Mouse (Mus musculus) C2C12 (cell line): ENCODE results near the gene Sel1l3.

Experiments
- CTCF ChIP-seq: IDR thresholded peaks from one replicate; pipeline ENCODE4 v1.5.1; 2011; ENCODE audit not compliant: control insufficient read depth, insufficient read depth, insufficient read length
- MAX ChIP-seq: IDR thresholded peaks from one replicate; pipeline ENCODE4 v1.6.1; 2011; ENCODE audit warnings: mild to moderate bottlenecking, control low read depth
- MYOG ChIP-seq: IDR thresholded peaks from one replicate; pipeline ENCODE4 v1.6.1; 2011; ENCODE audit not compliant: control insufficient read depth, insufficient read length; ENCODE audit errors: extremely low read depth
- USF1 ChIP-seq: IDR thresholded peaks from one replicate; pipeline ENCODE4 v1.6.1; 2011; ENCODE audit warnings: low read depth, mild to moderate bottlenecking, control low read depth, moderate library complexity

GRCm38 (mm10) chr5:53154501-53154900 lies 59.2 kb downstream of the Sel1l3 start:
- TF ChIP-seq MYOG, result no peak
- TF ChIP-seq CTCF, result no peak
- TF ChIP-seq USF1, result no peak
- no peak for TF ChIP-seq MAX
